Mouse (Mus musculus) heart, adult 2 months (tissue): ENCODE results near the gene Nol6. TPM values are rescaled to one million over a fixed set of nuclear protein-coding genes. Genes with fewer than 3 reads are reported as not detected.

Experiments used
- DNase-seq, 2 experiments: peaks; one replicate each; pipeline ENCODE4 v3.0.0; 2021
- H3K27ac ChIP-seq: fragments of 200-600 bp; 2 replicates; pipeline ENCODE4 v1.8.1; 2022
- H3K27me3 ChIP-seq: fragments of 200-500 bp; 2 replicates; pipeline ENCODE4 v1.6.1; 2012; ENCODE audit warnings: mild to moderate bottlenecking, low read length, inconsistent platforms, mixed read lengths; ENCODE audit not compliant: control insufficient read depth, insufficient read depth
- H3K36me3 ChIP-seq: fragments of 200-500 bp; 2 replicates; pipeline ENCODE4 v1.6.1; 2012; ENCODE audit warnings: low read length, inconsistent platforms; ENCODE audit not compliant: control insufficient read depth, insufficient read depth
- H3K4me1 ChIP-seq: fragments of 200-500 bp; 2 replicates; pipeline ENCODE4 v1.6.1; 2011; ENCODE audit warnings: low read length; ENCODE audit not compliant: control insufficient read depth, insufficient read depth
- H3K4me3 ChIP-seq: fragments of 200-600 bp; 2 replicates; pipeline ENCODE4 v1.8.1; 2022
- H3K79me2 ChIP-seq: fragments of 200-500 bp; replicated peaks from 2 replicates; pipeline ENCODE4 v1.6.1; 2012; ENCODE audit warnings: mild to moderate bottlenecking, inconsistent platforms, low read length, moderate library complexity, mixed read lengths; ENCODE audit not compliant: control insufficient read depth, insufficient read depth
- H3K9ac ChIP-seq: fragments of 200-500 bp; 2 replicates; pipeline ENCODE4 v1.6.1; 2012; ENCODE audit warnings: low read depth, mild to moderate bottlenecking, control low read depth, inconsistent platforms, low read length, mixed read lengths
- CTCF ChIP-seq: fragments of 200-600 bp; IDR thresholded peaks from 2 replicates; pipeline ENCODE4 v1.8.1; 2022; ENCODE audit warnings: antibody characterized with exemption, mild to moderate bottlenecking, moderate library complexity
- EP300 ChIP-seq: fragments of 200-500 bp; IDR thresholded peaks from 2 replicates; pipeline ENCODE4 v1.6.1; 2011; ENCODE audit warnings: low read depth, low read length, control low read depth; ENCODE audit not compliant: insufficient read depth
- POLR2A ChIP-seq: fragments of 200-500 bp; IDR thresholded peaks from 2 replicates; pipeline ENCODE4 v1.6.1; 2011; ENCODE audit warnings: mild to moderate bottlenecking, low read depth, low read length, control low read depth; ENCODE audit not compliant: insufficient read depth
- WGBS: fragments of 180-500 bp; shearing (Covaris S2); methylation state at CpG from one replicate; pipeline ENCODE4 v1.1.7; 2018; 5-methylcytosine and 5-hydroxymethylcytosine counted together
- intact Hi-C: fragments of 180-260 bp; cut with DNase I; formaldehyde crosslinking; loops from one replicate; pipeline ENCODE4 v1.15.1; 2025
- polyA plus RNA-seq: library from polyadenylated mRNA; depleted of rRNA; stranded (reverse); fragments of >200 nt; gene quantifications from 2 replicates; pipeline ENCODE4 v1.2.3, GENCODE M21; 2012; rRNA removed
- total RNA-seq, 2 experiments: library from RNA; stranded (reverse); gene quantifications; 2 replicates each; pipeline ENCODE4 v1.2.3; 2021

Gene Nol6
- total and polyA plus RNA-seq, 3 experiments = 14.9 to 17.6 (median 16.4) TPM

GRCm38 (mm10) chr4:41074461-41074860 lies 49.8 kb downstream of the Nol6 start:
- H3K27ac ChIP-seq = no peak overlapping the region
- no peaks in the 10 kb centered on the region for H3K27me3 ChIP-seq
- H3K36me3 ChIP-seq = no peaks in the 10 kb centered on the region
- no peak overlapping the region for H3K9ac ChIP-seq
- intact Hi-C loops = no loop called here
- DNase-seq = no peak
- H3K79me2 ChIP-seq = no peaks in the 10 kb centered on the region
- no peaks in the 10 kb centered on the region for H3K4me1 ChIP-seq
- 45% methylated on average over 6 of the region's 6 CpGs for WGBS
- TF ChIP-seq EP300 (no peak), POLR2A (no peak), CTCF (no peak)
- H3K4me3 ChIP-seq = no peak overlapping the region

DNA sequence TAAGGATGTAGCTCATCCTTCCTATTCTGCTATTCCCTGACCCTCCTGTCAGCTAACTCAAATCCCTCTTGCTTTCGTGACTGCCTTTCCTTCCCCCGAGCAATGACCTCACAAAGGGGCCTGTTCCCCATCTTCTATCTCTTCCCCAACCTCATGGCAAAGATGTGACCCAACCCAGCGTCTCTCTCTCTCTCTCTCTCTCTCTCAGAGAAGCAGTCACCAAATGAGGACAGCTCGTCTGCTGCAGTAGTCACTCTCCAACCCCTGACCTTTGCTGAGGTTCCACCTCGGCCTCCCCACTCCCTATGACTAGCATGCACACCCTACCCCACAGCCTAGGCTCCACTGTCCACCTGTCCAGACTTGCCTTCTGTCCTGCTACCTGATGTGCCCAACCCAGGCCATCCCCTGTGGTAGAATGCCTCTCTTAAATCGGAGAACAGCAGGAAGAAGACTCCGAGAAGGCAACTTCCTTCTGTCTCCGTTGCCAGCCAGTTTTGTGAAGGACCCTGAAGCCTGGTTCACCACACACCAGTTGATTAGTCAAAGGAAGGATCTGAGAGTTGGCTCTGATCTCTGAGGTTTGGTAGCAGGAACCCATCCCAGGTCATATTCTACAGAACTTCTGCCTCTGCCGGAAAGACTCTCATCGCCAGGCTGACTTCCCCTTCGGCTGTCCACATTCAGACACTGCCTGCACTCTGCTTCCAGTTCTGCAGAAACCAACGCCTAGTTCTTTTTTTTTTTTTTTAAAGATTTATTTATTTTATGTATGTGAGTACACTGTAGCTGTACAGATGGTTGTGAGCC lies 51.0 kb downstream of the Nol6 start:
- WGBS = 73% methylated on average over 12 of the region's 12 CpGs
- Histone ChIP-seq H3K36me3 (no peaks in the 10 kb centered on the region), H3K4me3 (no peak overlapping the region), H3K27me3 (no peaks in the 10 kb centered on the region), H3K27ac (no peak overlapping the region), H3K9ac (no peak overlapping the region), H3K4me1 (no peaks in the 10 kb centered on the region), H3K79me2 (no peaks in the 10 kb centered on the region)
- intact Hi-C loops = no loop called here
- TF ChIP-seq POLR2A (no peak), EP300 (no peak), CTCF (no peak)
- peak in 1 of 2 experiments; percentile 16 for DNase-seq

DNA sequence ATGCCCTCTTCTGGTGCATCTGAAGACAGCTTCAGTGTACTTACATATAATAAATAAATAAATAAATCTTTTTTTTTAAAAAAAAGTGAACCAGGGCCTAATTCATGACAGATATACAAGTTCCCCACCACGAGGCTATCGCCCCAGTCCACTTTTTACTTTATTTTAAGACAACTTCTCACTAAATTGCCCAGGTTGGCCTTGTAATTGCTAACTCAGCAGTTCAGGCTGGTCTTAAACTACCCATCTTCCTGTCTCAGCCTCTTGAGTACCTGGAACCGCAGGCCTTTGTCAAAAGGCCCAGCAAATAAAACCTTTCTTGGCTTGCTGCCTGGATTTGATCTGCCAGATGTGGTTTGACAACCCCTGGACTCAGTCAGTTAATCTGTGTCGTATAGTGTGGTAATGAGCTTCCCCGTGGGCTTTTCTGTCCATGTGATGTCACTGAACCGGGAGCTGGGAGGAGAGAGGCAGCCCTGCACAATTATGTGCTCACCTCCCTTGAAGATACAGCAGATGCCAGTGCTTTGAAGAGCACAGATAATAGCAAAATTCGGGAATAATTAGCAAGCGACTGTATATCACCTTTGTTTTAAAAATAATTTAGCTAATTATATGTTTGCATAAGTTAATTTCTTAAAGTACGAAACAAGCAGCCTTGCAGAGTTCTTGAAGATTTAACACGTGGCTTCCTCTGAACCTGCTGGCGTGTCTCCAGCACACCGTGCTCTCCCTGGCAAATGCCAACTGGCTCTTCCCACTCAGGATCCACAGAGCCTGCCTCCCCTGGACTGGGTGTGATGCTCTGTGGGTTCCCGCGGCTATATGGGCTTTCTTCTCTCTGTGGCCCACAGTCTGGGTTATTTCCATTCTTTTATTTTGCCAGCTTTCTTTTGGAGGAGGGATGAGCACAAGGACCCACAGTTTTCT lies 52.5 kb downstream of the Nol6 start:
- no peaks in the 10 kb centered on the region for H3K27me3 ChIP-seq
- no peak for DNase-seq
- no peaks in the 10 kb centered on the region for H3K36me3 ChIP-seq
- 76% methylated on average over 14 of the region's 14 CpGs for WGBS
- no peak overlapping the region for H3K27ac ChIP-seq
- no peaks in the 10 kb centered on the region for H3K4me1 ChIP-seq
- H3K9ac ChIP-seq = no peak overlapping the region
- intact Hi-C loops = no loop called here
- no peak for TF ChIP-seq POLR2A
- TF ChIP-seq CTCF = no peak
- no peak for TF ChIP-seq EP300
- H3K79me2 ChIP-seq = no peaks in the 10 kb centered on the region
- H3K4me3 ChIP-seq = no peak overlapping the region

DNA sequence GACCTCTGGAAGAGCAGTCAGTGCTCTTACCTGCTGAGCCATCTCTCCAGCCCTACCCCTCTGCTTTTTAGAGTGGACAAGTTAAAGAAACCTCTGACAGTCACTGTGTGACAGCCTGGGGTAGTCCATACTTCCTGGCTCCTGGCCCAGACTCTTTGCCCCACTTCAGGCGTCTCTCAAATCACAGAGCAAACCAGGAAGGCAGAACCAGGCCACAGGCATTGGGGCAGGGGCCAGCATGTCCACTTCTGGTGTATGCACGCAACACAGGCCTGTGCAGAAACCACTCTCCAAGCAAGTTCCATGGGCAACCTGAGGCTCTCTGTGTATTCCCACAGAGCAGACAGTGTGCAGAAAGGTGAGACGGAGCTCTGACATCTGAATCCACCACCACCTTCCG lies 59.1 kb downstream of the Nol6 start:
- no peaks in the 10 kb centered on the region for H3K79me2 ChIP-seq
- intact Hi-C loops = no loop called here
- TF ChIP-seq POLR2A = no peak
- no peak for TF ChIP-seq CTCF
- TF ChIP-seq EP300 = no peak
- no peak overlapping the region for H3K4me3 ChIP-seq
- whole genome bisulfite sequencing = 83% methylated on average over 4 of the region's 4 CpGs
- H3K4me1 ChIP-seq = no peaks in the 10 kb centered on the region
- no peak for DNase-seq
- no peak overlapping the region for H3K9ac ChIP-seq
- no peaks in the 10 kb centered on the region for H3K36me3 ChIP-seq
- H3K27me3 ChIP-seq = no peaks in the 10 kb centered on the region
- H3K27ac ChIP-seq = no peak overlapping the region

Other genes starting within 250 kb of the Nol6 start
- under 1 TPM in 1 of 2 experiments, not detected in 1; 0.68 TPM for gene Spink4, start 204.4 kb downstream of the Nol6 start, total RNA-seq
- 1.7 and 3.6 TPM in 2 replicates for gene Spink4, start 204.4 kb downstream of the Nol6 start, polyA plus RNA-seq
- 100 to 1,000 TPM; 263 to 301 TPM for gene Bag1, start 176.2 kb downstream of the Nol6 start, total RNA-seq
- 88.7 and 97.0 TPM in 2 replicates for gene Bag1, start 176.2 kb downstream of the Nol6 start, polyA plus RNA-seq
- 10 to 100 TPM; 32.7 to 36.6 TPM for gene Chmp5, start 176.0 kb downstream of the Nol6 start, total RNA-seq
- 12.7 and 21.5 TPM in 2 replicates for gene Chmp5, start 176.0 kb downstream of the Nol6 start, polyA plus RNA-seq
- 10 to 100 TPM; 18.9 to 19.8 TPM for gene Nfx1, start 153.5 kb downstream of the Nol6 start, total RNA-seq
- 16.9 and 30.6 TPM in 2 replicates for gene Nfx1, start 153.5 kb downstream of the Nol6 start, polyA plus RNA-seq
- gene Aqp7, start 76.3 kb downstream of the Nol6 start, total RNA-seq = 10 to 100 TPM; 21.6 to 33.0 TPM
- 32.7 and 53.4 TPM in 2 replicates for gene Aqp7, start 76.3 kb downstream of the Nol6 start, polyA plus RNA-seq
- not detected for gene Aqp3, start 26.3 kb downstream of the Nol6 start, total RNA-seq
- gene Aqp3, start 26.3 kb downstream of the Nol6 start, polyA plus RNA-seq = 0.20 and 4.2 TPM in 2 replicates
- gene Ube2r2, start 11.3 kb upstream of the Nol6 start, total RNA-seq = 100 to 1,000 TPM; 121 to 133 TPM
- gene Ube2r2, start 11.3 kb upstream of the Nol6 start, polyA plus RNA-seq = 52.7 and 72.9 TPM in 2 replicates
- 10 to 100 TPM; 50.3 to 57.4 TPM for gene Ubap2, start 150.7 kb upstream of the Nol6 start, total RNA-seq
- 34.0 and 44.5 TPM in 2 replicates for gene Ubap2, start 150.7 kb upstream of the Nol6 start, polyA plus RNA-seq
- gene Dcaf12, start 190.4 kb upstream of the Nol6 start, total RNA-seq = 10 to 100 TPM; 31.5 to 57.9 TPM
- gene Dcaf12, start 190.4 kb upstream of the Nol6 start, polyA plus RNA-seq = 26.5 and 32.4 TPM in 2 replicates
- 10 to 100 TPM; 37.3 to 43.7 TPM for gene Ubap1, start 224.5 kb upstream of the Nol6 start, total RNA-seq
- gene Ubap1, start 224.5 kb upstream of the Nol6 start, polyA plus RNA-seq = 21.8 and 37.1 TPM in 2 replicates